Mouse (Mus musculus) ES-Bruce4 (cell line): ENCODE data around the gene Hist1h2an.

ENCODE experiments used
- CTCF ChIP-seq: IDR thresholded peaks from one replicate; pipeline ENCODE4 v1.8.1; 2011; ENCODE audit warnings: low read depth, low read length
- EP300 ChIP-seq: IDR thresholded peaks from 2 replicates; pipeline ENCODE4 v1.6.1; 2011; ENCODE audit warnings: low read depth, low read length; ENCODE audit not compliant: insufficient read depth

GRCm38 (mm10) chr13:21795584-21795983 is 8.6 kb upstream of the Hist1h2an start:
- TF ChIP-seq CTCF (no peak), EP300 (no peak)
